Mouse (Mus musculus): ENCODE measurements at regions not wholly inside any gene's neighbourhood (a gene's known extent, or its start where the extent isn't known, plus 50 kb on each side); places are given as distances from the start of the nearest gene placed in this dataset.

GRCm38 (mm10) chr6:50933510-50933909 lies 279.3 kb upstream of the Npvf start:
- no peak for TF ChIP-seq POLR2A (IDR thresholded peaks at IDR 0.05; ENCODE audit: borderline replicate concordance, extremely low read depth, low read depth, low read length)
- TF ChIP-seq CTCF (IDR thresholded peaks at IDR 0.05; ENCODE audit: insufficient read depth, low read length), result no peak

Data from lung, adult 2 months (tissue).